Mouse (Mus musculus) liver, embryonic 16.5 days (tissue): ENCODE results near the gene Efna5. TPM values are rescaled to one million over a fixed set of nuclear protein-coding genes. Genes with fewer than 3 reads are reported as not detected.

ENCODE experiments used
- ATAC-seq: fragments of 200-750 bp; cut with Nextera tagmentation; 2 replicates; pipeline ENCODE4 v1.8.0; 2017; ENCODE audit warnings: low read depth, mild to moderate bottlenecking, moderate number of reproducible peaks, moderate library complexity
- H3K27ac ChIP-seq: fragments of 300-500 bp; sonication (generic); 2 replicates; pipeline ENCODE4 v1.5.1; 2014; ENCODE audit warnings: mild to moderate bottlenecking, low read length
- H3K27me3 ChIP-seq: fragments of 300-500 bp; sonication (generic); 2 replicates; pipeline ENCODE4 v1.6.1; 2014; ENCODE audit warnings: low read depth, low read length, mixed read lengths; ENCODE audit not compliant: control insufficient read depth, insufficient read depth
- H3K36me3 ChIP-seq: fragments of 300-500 bp; sonication (generic); 2 replicates; pipeline ENCODE4 v1.6.1; 2014; ENCODE audit warnings: mild to moderate bottlenecking; ENCODE audit not compliant: control insufficient read depth, insufficient read depth
- H3K4me1 ChIP-seq: fragments of 300-500 bp; sonication (generic); 2 replicates; pipeline ENCODE4 v1.6.1; 2014; ENCODE audit warnings: low read depth, low read length, mixed read lengths; ENCODE audit not compliant: control insufficient read depth
- H3K4me2 ChIP-seq: fragments of 300-500 bp; sonication (generic); 2 replicates; pipeline ENCODE4 v1.6.1; 2014; ENCODE audit warnings: low read depth, low read length, mixed read lengths
- H3K4me3 ChIP-seq: fragments of 300-500 bp; sonication (generic); 2 replicates; pipeline ENCODE4 v1.5.1; 2014; ENCODE audit warnings: low read depth, mild to moderate bottlenecking, low read length
- H3K9ac ChIP-seq: fragments of 300-500 bp; sonication (generic); 2 replicates; pipeline ENCODE4 v1.6.1; 2014; ENCODE audit warnings: low read depth, low read length
- H3K9me3 ChIP-seq: fragments of 300-500 bp; sonication (generic); replicated peaks from 2 replicates; pipeline ENCODE4 v1.6.1; 2016; ENCODE audit warnings: low read length; ENCODE audit not compliant: control insufficient read depth
- WGBS: fragments of 180-500 bp; shearing (Covaris S2); extraction: QIAGEN DNeasy Blood & Tissue Kit; methylation state at CpG from one replicate; pipeline ENCODE4 v1.1.7; 2014; ENCODE audit not compliant: insufficient replicate concordance; 5-methylcytosine and 5-hydroxymethylcytosine counted together
- polyA plus RNA-seq: library from polyadenylated mRNA; unstranded; fragments of >200 nt; fragmentation: Nextera tagmentation; extraction: Ambion mirVana; gene quantifications from 2 replicates; pipeline ENCODE4 v1.2.1, GENCODE M21; 2015

Gene Efna5
- polyA plus RNA-seq, 1 experiment from 2014 or later: 2.3 TPM

GRCm38 (mm10) chr17:62592436-62593074, 288.6 kb downstream of the Efna5 start:
- no peak overlapping the region for H3K4me2 ChIP-seq
- H3K4me1 ChIP-seq: no peaks in the 10 kb centered on the region
- H3K27ac ChIP-seq: no peak overlapping the region
- H3K27me3 ChIP-seq: no peaks in the 10 kb centered on the region
- no peak for ATAC-seq
- WGBS: 53% methylated on average over 5 of the region's 5 CpGs
- no peak overlapping the region for H3K4me3 ChIP-seq
- no peaks in the 10 kb centered on the region for H3K9me3 ChIP-seq
- H3K9ac ChIP-seq: no peak overlapping the region
- H3K36me3 ChIP-seq: no peaks in the 10 kb centered on the region

DNA sequence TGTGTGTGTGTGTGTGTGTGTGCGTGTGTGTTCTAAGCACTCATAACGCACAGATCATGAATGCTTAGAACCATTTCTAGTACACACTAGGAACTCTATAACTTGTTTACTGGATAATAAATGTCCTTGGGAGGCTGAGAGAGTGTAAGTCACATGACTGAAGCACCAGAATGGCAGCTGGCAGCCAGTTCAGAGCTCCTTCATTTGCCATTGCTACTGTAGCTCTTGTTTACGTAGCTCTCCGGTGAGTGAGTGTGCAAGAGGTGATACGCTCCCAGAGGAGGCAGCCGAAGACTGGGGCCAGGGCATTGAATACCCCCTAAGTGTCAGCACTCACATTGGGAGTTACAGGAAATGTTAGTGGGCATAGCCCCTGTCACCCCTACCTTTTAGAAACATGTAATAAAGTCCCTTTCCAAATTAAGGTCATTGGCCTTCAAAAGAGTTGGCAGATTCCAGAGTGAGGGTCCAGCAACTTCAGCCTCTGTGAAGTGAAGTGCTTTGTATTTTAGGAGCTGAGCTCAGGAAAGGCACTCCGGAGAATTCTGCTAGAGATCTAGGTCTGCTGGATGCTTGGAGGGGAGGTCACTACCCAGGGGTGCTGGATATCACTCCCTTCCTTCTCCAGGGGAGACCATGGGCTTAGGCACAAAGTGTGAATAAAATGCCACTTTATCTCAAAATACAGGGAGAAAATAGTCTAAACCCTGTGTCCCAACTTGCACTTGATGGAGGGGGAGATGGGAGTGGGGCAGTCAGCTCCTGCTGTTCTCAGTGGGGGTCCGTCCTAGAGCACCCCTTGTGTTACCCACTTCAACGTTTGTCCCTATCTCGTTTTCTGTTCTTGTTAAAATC, 289.3 kb downstream of the Efna5 start:
- Histone ChIP-seq H3K4me2 (no peak overlapping the region), H3K9me3 (no peaks in the 10 kb centered on the region), H3K9ac (no peak overlapping the region), H3K4me1 (no peaks in the 10 kb centered on the region), H3K4me3 (no peak overlapping the region), H3K36me3 (no peaks in the 10 kb centered on the region), H3K27me3 (no peaks in the 10 kb centered on the region), H3K27ac (no peak overlapping the region)
- WGBS: 64% methylated on average over 10 of the region's 10 CpGs
- no peak for ATAC-seq

DNA sequence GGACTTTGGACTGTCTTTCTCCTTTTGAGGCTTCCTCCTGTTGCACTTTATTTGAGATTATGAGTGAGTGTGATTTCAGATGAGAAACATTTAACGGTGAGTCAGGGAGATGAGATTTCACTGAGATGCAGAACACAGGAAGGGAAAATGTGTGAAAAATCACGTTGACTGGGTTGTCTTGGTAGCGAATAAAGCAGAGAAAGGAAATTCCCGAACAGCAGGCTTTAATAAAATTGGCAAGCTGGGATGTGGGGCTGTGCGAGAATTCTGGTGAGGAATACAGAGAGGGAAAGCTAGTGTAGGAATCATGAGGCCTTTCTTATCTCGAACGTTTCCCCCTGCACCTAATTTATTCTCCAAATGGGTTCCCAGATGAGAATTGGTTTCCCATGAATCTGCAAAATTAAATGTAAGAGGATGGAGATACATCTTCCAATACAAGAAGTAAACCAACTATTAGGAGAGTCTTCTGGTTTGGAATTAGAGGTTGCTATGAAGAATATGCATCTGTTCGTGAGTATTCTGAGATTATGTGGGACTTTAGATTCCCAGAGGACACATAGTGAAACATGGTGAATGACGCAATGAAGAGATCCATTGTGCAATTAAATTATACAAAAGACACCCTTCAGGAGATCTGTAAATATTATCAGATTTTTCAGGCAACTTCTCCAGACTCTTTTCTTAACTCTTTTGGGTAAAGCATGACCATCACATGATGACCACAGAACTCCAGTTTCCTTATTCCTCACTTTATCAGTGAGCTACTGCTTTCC, 290.2 kb downstream of the Efna5 start:
- 61% methylated on average over 9 of the region's 9 CpGs for WGBS
- ATAC-seq: no peak

DNA sequence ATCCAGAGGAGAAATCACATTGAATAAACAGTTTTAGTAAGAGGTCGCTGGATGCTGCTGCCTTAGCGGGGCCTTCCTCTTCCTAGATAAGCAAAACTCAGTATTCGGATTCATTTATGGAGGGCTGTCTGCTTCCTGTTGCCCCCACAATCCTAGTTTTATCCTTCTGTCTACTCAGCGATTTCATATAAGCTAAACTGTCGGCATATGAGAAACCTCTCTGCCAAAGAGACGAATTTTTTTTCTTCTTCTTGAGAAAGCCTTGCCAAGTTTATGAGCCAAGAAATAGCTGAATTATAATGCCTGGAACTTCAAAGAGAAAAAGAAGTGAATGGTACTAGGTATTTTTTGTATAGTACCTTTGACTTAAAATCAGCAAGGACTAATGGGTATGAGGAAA, 301.0 kb downstream of the Efna5 start:
- Histone ChIP-seq H3K36me3 (no peaks in the 10 kb centered on the region), H3K27ac (no peak overlapping the region), H3K9ac (no peak overlapping the region), H3K27me3 (no peaks in the 10 kb centered on the region), H3K9me3 (no peaks in the 10 kb centered on the region), H3K4me3 (no peak overlapping the region), H3K4me1 (no peaks in the 10 kb centered on the region), H3K4me2 (no peak overlapping the region)
- WGBS: 67% methylated on average over 6 of the region's 6 CpGs
- ATAC-seq: no peak

More for the DNA sequence above, 290.2 kb downstream of the Efna5 start:
- H3K4me1 ChIP-seq: no peaks in the 10 kb centered on the region
- H3K27ac ChIP-seq: no peak overlapping the region
- H3K36me3 ChIP-seq: no peaks in the 10 kb centered on the region
- no peak overlapping the region for H3K9ac ChIP-seq
- H3K27me3 ChIP-seq: no peaks in the 10 kb centered on the region
- H3K9me3 ChIP-seq: no peaks in the 10 kb centered on the region
- H3K4me2 ChIP-seq: no peak overlapping the region
- H3K4me3 ChIP-seq: no peak overlapping the region

GRCm38 (mm10) chr17:62579618-62580017, 301.5 kb downstream of the Efna5 start:
- Histone ChIP-seq H3K4me3 (no peak overlapping the region), H3K27ac (no peak overlapping the region), H3K4me1 (no peaks in the 10 kb centered on the region), H3K9me3 (no peaks in the 10 kb centered on the region), H3K36me3 (no peaks in the 10 kb centered on the region), H3K9ac (no peak overlapping the region), H3K27me3 (no peaks in the 10 kb centered on the region), H3K4me2 (no peak overlapping the region)
- 72% methylated on average over 6 of the region's 6 CpGs for WGBS
- ATAC-seq: no peak

GRCm38 (mm10) chr17:62574499-62575265, 306.4 kb downstream of the Efna5 start:
- Histone ChIP-seq H3K9ac (no peak overlapping the region), H3K9me3 (no peaks in the 10 kb centered on the region), H3K36me3 (no peaks in the 10 kb centered on the region), H3K27me3 (no peaks in the 10 kb centered on the region), H3K4me1 (no peaks in the 10 kb centered on the region), H3K4me3 (no peak overlapping the region), H3K4me2 (no peak overlapping the region), H3K27ac (no peak overlapping the region)
- WGBS: 57% methylated on average over 9 of the region's 9 CpGs
- no peak for ATAC-seq

DNA sequence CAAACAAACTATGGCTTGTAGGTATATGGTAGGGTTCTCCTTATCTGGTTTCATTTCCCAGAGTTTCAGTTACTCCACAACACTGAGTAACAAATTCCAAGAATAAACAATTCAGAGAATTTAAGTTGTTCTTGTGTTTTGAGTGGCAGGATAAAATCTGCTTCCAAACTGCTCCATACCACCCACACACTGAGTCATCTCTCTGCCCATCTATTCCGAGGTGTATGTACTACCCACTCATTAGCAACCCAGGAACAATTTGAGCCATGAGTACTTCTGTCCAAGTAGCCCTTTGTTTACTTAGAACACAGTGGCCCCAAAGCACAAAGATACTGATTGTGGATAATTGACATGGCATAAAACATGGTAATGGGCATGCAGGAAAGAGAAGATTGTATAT, 311.0 kb downstream of the Efna5 start:
- ATAC-seq: no peak
- no peaks in the 10 kb centered on the region for H3K27me3 ChIP-seq
- 42% methylated on average over 1 of the region's 1 CpGs for WGBS

GRCm38 (mm10) chr17:62568019-62568418, 313.1 kb downstream of the Efna5 start:
- H3K36me3 ChIP-seq: no peaks in the 10 kb centered on the region
- no peak overlapping the region for H3K4me2 ChIP-seq
- no peak overlapping the region for H3K27ac ChIP-seq
- H3K4me3 ChIP-seq: no peak overlapping the region
- no peak for ATAC-seq
- H3K9ac ChIP-seq: no peak overlapping the region
- H3K27me3 ChIP-seq: no peaks in the 10 kb centered on the region
- whole genome bisulfite sequencing: 63% methylated on average over 4 of the region's 4 CpGs
- H3K9me3 ChIP-seq: no peaks in the 10 kb centered on the region
- no peaks in the 10 kb centered on the region for H3K4me1 ChIP-seq

More for the DNA sequence above, 311.0 kb downstream of the Efna5 start:
- Histone ChIP-seq H3K9ac (no peak overlapping the region), H3K4me1 (no peaks in the 10 kb centered on the region), H3K9me3 (no peaks in the 10 kb centered on the region), H3K4me2 (no peak overlapping the region), H3K36me3 (no peaks in the 10 kb centered on the region), H3K27ac (no peak overlapping the region), H3K4me3 (no peak overlapping the region)
